Mouse (Mus musculus): ENCODE measurements at regions not wholly inside any gene's neighbourhood (a gene's known extent, or its start where the extent isn't known, plus 50 kb on each side); places are given as distances from the start of the nearest gene placed in this dataset.
"Not testable (repeated sequence)": the region's sequence is repeated elsewhere in the genome, so short reads cannot be mapped to it uniquely, and the experiment has no call there.

GRCm38 (mm10) chr8:78127852-78128251, 85.2 kb upstream of the Ttc29 start:
- no peaks in the 10 kb centered on the region for H3K36me3 ChIP-seq
- no peak overlapping the region for H3K27ac ChIP-seq (replicated peaks)
- H3K4me2 ChIP-seq: no peak overlapping the region
- H3K27me3 ChIP-seq: no peaks in the 10 kb centered on the region
- H3K4me3 ChIP-seq: no peak overlapping the region
- H3K9ac ChIP-seq: no peak overlapping the region
- ATAC-seq (ENCODE audit: low FRiP score, low read depth): no peak
- WGBS: 18% methylated on average over 2 of the region's 2 CpGs
- H3K9me3 ChIP-seq: no peaks in the 10 kb centered on the region
- H3K4me1 ChIP-seq (replicated peaks): no peaks in the 10 kb centered on the region

- Histone ChIP-seq H3K4me3 (no peak overlapping the region), H3K9me3 (no peaks in the 10 kb centered on the region), H3K27ac (replicated peaks) (no peak overlapping the region), H3K4me1 (replicated peaks) (no peaks in the 10 kb centered on the region), H3K27me3 (no peaks in the 10 kb centered on the region), H3K36me3 (no peaks in the 10 kb centered on the region), H3K9ac (no peak overlapping the region), H3K4me2 (no peak overlapping the region)
- WGBS: 14% methylated on average over 5 of the region's 5 CpGs
- no peak for ATAC-seq (ENCODE audit: low FRiP score, low read depth)
Measured at GRCm38 (mm10) chr8:78129061-78129460, 84.0 kb upstream of the Ttc29 start.

GRCm38 (mm10) chr8:78139514-78139913, 73.6 kb upstream of the Ttc29 start:
- H3K9me3 ChIP-seq; H3K36me3 ChIP-seq; H3K4me3 ChIP-seq; H3K4me1 ChIP-seq (replicated peaks); H3K27ac ChIP-seq (replicated peaks); ATAC-seq (ENCODE audit: low FRiP score, low read depth); H3K9ac ChIP-seq; H3K27me3 ChIP-seq: not testable (repeated sequence)
- H3K4me2 ChIP-seq: 0 out of 2 replicates have a peak overlapping the region, but pooled peaks have one; percentile 4
- 46% methylated on average over 13 of the region's 15 CpGs for WGBS

- Histone ChIP-seq H3K4me1 (replicated peaks) (no peaks in the 10 kb centered on the region), H3K36me3 (no peaks in the 10 kb centered on the region), H3K4me2 (no peak overlapping the region), H3K27ac (replicated peaks) (no peak overlapping the region), H3K9ac (no peak overlapping the region), H3K4me3 (no peak overlapping the region), H3K27me3 (no peaks in the 10 kb centered on the region), H3K9me3 (no peaks in the 10 kb centered on the region)
- WGBS: 63% methylated on average over 6 of the region's 6 CpGs
- ATAC-seq (ENCODE audit: low FRiP score, low read depth): no peak
Measured at GRCm38 (mm10) chr8:78147170-78147569, 65.9 kb upstream of the Ttc29 start.

GRCm38 (mm10) chr8:78148006-78148405, 65.1 kb upstream of the Ttc29 start:
- 85% methylated on average over 2 of the region's 2 CpGs for WGBS
- no peak overlapping the region for H3K4me2 ChIP-seq
- no peaks in the 10 kb centered on the region for H3K36me3 ChIP-seq
- ATAC-seq (ENCODE audit: low FRiP score, low read depth): no peak
- no peaks in the 10 kb centered on the region for H3K4me1 ChIP-seq (replicated peaks)
- no peaks in the 10 kb centered on the region for H3K27me3 ChIP-seq
- no peak overlapping the region for H3K27ac ChIP-seq (replicated peaks)
- H3K9ac ChIP-seq: no peak overlapping the region
- H3K4me3 ChIP-seq: no peak overlapping the region
- no peaks in the 10 kb centered on the region for H3K9me3 ChIP-seq

- H3K9ac ChIP-seq: no peak overlapping the region
- WGBS: 36% methylated on average over 8 of the region's 8 CpGs
- peaks cover 5% of the 10 kb centered on the region; the same call in 1 of the 2 replicates for H3K4me1 ChIP-seq (replicated peaks)
- no peaks in the 10 kb centered on the region for H3K27me3 ChIP-seq
- no peak for ATAC-seq (ENCODE audit: low FRiP score, low read depth)
- H3K36me3 ChIP-seq: no peaks in the 10 kb centered on the region
- no peak overlapping the region for H3K4me3 ChIP-seq
- no peak overlapping the region for H3K4me2 ChIP-seq
- no peak overlapping the region for H3K27ac ChIP-seq (replicated peaks)
- no peaks in the 10 kb centered on the region for H3K9me3 ChIP-seq
Measured at GRCm38 (mm10) chr8:78154873-78155272, 58.2 kb upstream of the Ttc29 start.

GRCm38 (mm10) chr8:78162046-78162445, 51.1 kb upstream of the Ttc29 start:
- WGBS: 45% methylated on average over 1 of the region's 1 CpGs

GRCm38 (mm10) chr8:78162763-78163508, 50.2 kb upstream of the Ttc29 start:
- Histone ChIP-seq H3K27ac (replicated peaks) (no peak overlapping the region), H3K9ac (no peak overlapping the region), H3K27me3 (0 out of 2 replicates have a peak, but pooled peaks cover 2% of the 10 kb centered on the region), H3K9me3 (no peaks in the 10 kb centered on the region), H3K36me3 (no peaks in the 10 kb centered on the region), H3K4me1 (replicated peaks) (no peaks in the 10 kb centered on the region), H3K4me2 (no peak overlapping the region), H3K4me3 (no peak overlapping the region)
- ATAC-seq (ENCODE audit: low FRiP score, low read depth): no peak
- 93% methylated on average over 5 of the region's 5 CpGs for WGBS

More at GRCm38 (mm10) chr8:78162046-78162445, 51.1 kb upstream of the Ttc29 start:
- Histone ChIP-seq H3K36me3 (no peaks in the 10 kb centered on the region), H3K27me3 (0 out of 2 replicates have a peak, but pooled peaks cover 2% of the 10 kb centered on the region), H3K9me3 (no peaks in the 10 kb centered on the region), H3K9ac (no peak overlapping the region), H3K27ac (replicated peaks) (no peak overlapping the region), H3K4me1 (replicated peaks) (no peaks in the 10 kb centered on the region), H3K4me3 (no peak overlapping the region), H3K4me2 (no peak overlapping the region)
- no peak for ATAC-seq (ENCODE audit: low FRiP score, low read depth)
